Mouse (Mus musculus) stomach, postnatal 0 days (tissue): ENCODE data around the gene D630045J12Rik.

Experiments used
- CTCF ChIP-seq: IDR thresholded peaks from 2 replicates; pipeline ENCODE4 v1.5.1; 2016; ENCODE audit warnings: antibody characterized with exemption, low read depth, mild to moderate bottlenecking, moderate library complexity
- EP300 ChIP-seq: optimal IDR thresholded peaks from 2 replicates; pipeline ENCODE3; 2016; ENCODE audit warnings: antibody characterized with exemption

DNA sequence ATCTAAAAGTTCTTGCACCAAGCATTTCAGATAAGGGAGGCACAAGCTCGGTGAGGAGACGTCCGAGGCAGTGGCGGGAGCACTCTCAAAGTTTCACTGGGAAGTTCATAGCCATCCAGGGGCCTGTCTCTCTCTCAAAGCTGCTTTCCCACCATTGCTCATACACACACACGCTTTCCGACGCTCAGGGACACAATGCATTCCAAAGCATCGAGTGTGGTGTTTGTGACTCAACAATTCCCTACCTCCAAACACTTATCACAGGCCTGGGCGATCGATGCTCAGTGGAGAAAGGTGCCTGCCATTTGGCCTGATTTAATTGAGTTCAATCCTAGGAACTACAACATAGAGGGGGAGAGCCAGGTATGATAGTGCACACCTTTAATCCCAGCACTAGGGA lies 159.1 kb downstream of the D630045J12Rik start:
- TF ChIP-seq CTCF (no peak), EP300 (no peak)
